Mouse (Mus musculus) myocyte (in vitro differentiated cells): ENCODE results near the gene Defb23. TPM values are rescaled to one million over a fixed set of nuclear protein-coding genes. Genes with fewer than 3 reads are reported as not detected.

ENCODE experiments used
- H3K27me3 ChIP-seq: one replicate; pipeline ENCODE4 v1.6.1; 2011; ENCODE audit not compliant: control insufficient read depth, insufficient read depth, insufficient read length
- H3K36me3 ChIP-seq: one replicate; pipeline ENCODE4 v1.6.1; 2011; ENCODE audit not compliant: control insufficient read depth, insufficient read depth
- H3K4me2 ChIP-seq: one replicate; pipeline ENCODE4 v1.6.1; 2011; ENCODE audit warnings: low read depth, control low read depth
- H3K4me3 ChIP-seq: one replicate; pipeline ENCODE4 v1.5.1; 2011; ENCODE audit warnings: mild to moderate bottlenecking, control low read depth, moderate library complexity
- H3K79me2 ChIP-seq: one replicate; pipeline ENCODE4 v1.6.1; 2011; ENCODE audit not compliant: control insufficient read depth, insufficient read depth
- H3ac ChIP-seq: one replicate; pipeline ENCODE4 v1.6.1; 2011; ENCODE audit not compliant: control insufficient read depth, insufficient read length
- CEBPB ChIP-seq: IDR thresholded peaks from 2 replicates; pipeline ENCODE4 v1.6.1; 2011; ENCODE audit warnings: mild to moderate bottlenecking, moderate library complexity; ENCODE audit not compliant: poor library complexity, insufficient read depth, severe bottlenecking
- E2F4 ChIP-seq: IDR thresholded peaks from one replicate; pipeline ENCODE4 v1.6.1; 2011; ENCODE audit warnings: mild to moderate bottlenecking, control low read depth, moderate library complexity; ENCODE audit not compliant: insufficient read depth
- MAX ChIP-seq: IDR thresholded peaks from one replicate; pipeline ENCODE4 v1.6.1; 2011; ENCODE audit warnings: low read depth, mild to moderate bottlenecking, control low read depth
- MYOD1 ChIP-seq, 3 experiments: IDR thresholded peaks; one replicate each; pipeline ENCODE4 v1.6.1; 2011; ENCODE audit warnings: control low read depth in 2 of 3, low read depth in 2 of 3, mild to moderate bottlenecking in 2 of 3, moderate library complexity in 1 of 3; ENCODE audit not compliant: insufficient read length in 2 of 3, control insufficient read depth in 1 of 3
- MYOG ChIP-seq, 3 experiments: IDR thresholded peaks; one replicate each; pipeline ENCODE4 v1.6.1; 2011; ENCODE audit warnings: control low read depth in 2 of 3, low read depth in 2 of 3, mild to moderate bottlenecking in 2 of 3; ENCODE audit not compliant: insufficient read length in 2 of 3, control insufficient read depth in 1 of 3, insufficient read depth in 1 of 3
- POLR2A ChIP-seq: IDR thresholded peaks from one replicate; pipeline ENCODE4 v1.6.1; 2011; ENCODE audit warnings: low read depth, mild to moderate bottlenecking, control low read depth, moderate library complexity; ENCODE audit not compliant: insufficient read length
- POLR2AphosphoS2 ChIP-seq: IDR thresholded peaks from one replicate; pipeline ENCODE4 v1.6.1; 2011; ENCODE audit warnings: low read depth, control low read depth; ENCODE audit not compliant: insufficient read length
- REST ChIP-seq: IDR thresholded peaks from one replicate; pipeline ENCODE4 v1.6.1; 2011; ENCODE audit warnings: mild to moderate bottlenecking, control low read depth, moderate library complexity; ENCODE audit not compliant: insufficient read depth, insufficient read length
- SRF ChIP-seq: IDR thresholded peaks from one replicate; pipeline ENCODE4 v1.6.1; 2011; ENCODE audit warnings: low read depth; ENCODE audit not compliant: control insufficient read depth, insufficient read length
- TCF12 ChIP-seq: IDR thresholded peaks from one replicate; pipeline ENCODE4 v1.6.1; 2011; ENCODE audit warnings: mild to moderate bottlenecking, control low read depth; ENCODE audit not compliant: poor library complexity, insufficient read depth, severe bottlenecking
- TCF3 ChIP-seq: IDR thresholded peaks from one replicate; pipeline ENCODE4 v1.6.1; 2011; ENCODE audit warnings: low read depth, control low read depth; ENCODE audit not compliant: insufficient read length
- USF1 ChIP-seq: IDR thresholded peaks from one replicate; pipeline ENCODE4 v1.6.1; 2011; ENCODE audit warnings: low read depth, mild to moderate bottlenecking, control low read depth, moderate library complexity
- polyA plus RNA-seq: library from polyadenylated mRNA; unstranded; fragments of >200 nt; fragmentation: generic; extraction: Trizol; gene quantifications from one replicate; pipeline ENCODE4 v1.2.1, GENCODE M21; 2012; ENCODE audit warnings: missing spikeins

Gene Defb23
- not detected for polyA plus RNA-seq

GRCm38 (mm10) chr2:152464570-152465150, at the start of gene Defb23:
Defb23 (minus strand) TSS chr2:152464620.
- Histone ChIP-seq H3K27me3 (peaks cover 5% of the 10 kb centered on the region), H3K4me2 (no peak within 1 kb of the TSS), H3K4me3 (no peak within 1 kb of the TSS), H3K36me3 (no peaks in the 10 kb centered on the region), H3ac (no peak within 1 kb of the TSS), H3K79me2 (no peaks in the 10 kb centered on the region)
- no peak for TF ChIP-seq POLR2A

- no peaks in the 10 kb centered on the region for H3K79me2 ChIP-seq
- no peak within 1 kb of the TSS for H3K4me2 ChIP-seq
- H3K4me3 ChIP-seq: no peak within 1 kb of the TSS
- TF ChIP-seq MAX (no peak), POLR2A (no peak), TCF3 (no peak), CEBPB (no peak)
- no peak within 1 kb of the TSS for H3ac ChIP-seq
- no peaks in the 10 kb centered on the region for H3K36me3 ChIP-seq
- H3K27me3 ChIP-seq: no peaks in the 10 kb centered on the region
Observed at GRCm38 (mm10) chr2:152511592-152511991, 47.2 kb upstream of the Defb23 start, which contains the start of gene Defb26. Defb26 (minus strand) TSS chr2:152511692.

- H3K4me2 ChIP-seq: no peak overlapping the region
- H3K4me3 ChIP-seq: no peak overlapping the region
- TF ChIP-seq TCF3: no peak
- TF ChIP-seq REST: no peak
- no peak for TF ChIP-seq MYOG (IDR thresholded peaks at IDR 0.05; ENCODE audit: control insufficient read depth in 1 of 3, insufficient read depth in 1 of 3, insufficient read length in 2 of 3, low read depth in 2 of 3)
- TF ChIP-seq E2F4: no peak
- no peak for TF ChIP-seq USF1
- TF ChIP-seq TCF12: no peak
- H3K36me3 ChIP-seq: no peaks in the 10 kb centered on the region
- H3K79me2 ChIP-seq: no peaks in the 10 kb centered on the region
- H3K27me3 ChIP-seq: no peaks in the 10 kb centered on the region
- H3ac ChIP-seq: no peak overlapping the region
Observed at GRCm38 (mm10) chr2:152503950-152504349, 39.5 kb upstream of the Defb23 start.

- Histone ChIP-seq H3K4me3 (no peak overlapping the region), H3K4me2 (no peak overlapping the region), H3ac (no peak overlapping the region), H3K79me2 (no peaks in the 10 kb centered on the region), H3K36me3 (no peaks in the 10 kb centered on the region), H3K27me3 (no peaks in the 10 kb centered on the region)
- no peak for TF ChIP-seq REST
- no peak for TF ChIP-seq POLR2AphosphoS2
- no peak for TF ChIP-seq TCF3
- TF ChIP-seq MYOD1 (IDR thresholded peaks at IDR 0.05; ENCODE audit: control insufficient read depth in 1 of 3, insufficient read length in 2 of 3, low read depth in 2 of 3): no peak
- TF ChIP-seq SRF: no peak
- TF ChIP-seq TCF12: no peak
- no peak for TF ChIP-seq POLR2A
- TF ChIP-seq MAX: no peak
- TF ChIP-seq USF1: no peak
- TF ChIP-seq MYOG (IDR thresholded peaks at IDR 0.05; ENCODE audit: control insufficient read depth in 1 of 3, insufficient read depth in 1 of 3, insufficient read length in 2 of 3, low read depth in 2 of 3): no peak
- no peak for TF ChIP-seq CEBPB
- TF ChIP-seq E2F4: no peak
Observed at GRCm38 (mm10) chr2:152500863-152501229, 36.4 kb upstream of the Defb23 start.

DNA sequence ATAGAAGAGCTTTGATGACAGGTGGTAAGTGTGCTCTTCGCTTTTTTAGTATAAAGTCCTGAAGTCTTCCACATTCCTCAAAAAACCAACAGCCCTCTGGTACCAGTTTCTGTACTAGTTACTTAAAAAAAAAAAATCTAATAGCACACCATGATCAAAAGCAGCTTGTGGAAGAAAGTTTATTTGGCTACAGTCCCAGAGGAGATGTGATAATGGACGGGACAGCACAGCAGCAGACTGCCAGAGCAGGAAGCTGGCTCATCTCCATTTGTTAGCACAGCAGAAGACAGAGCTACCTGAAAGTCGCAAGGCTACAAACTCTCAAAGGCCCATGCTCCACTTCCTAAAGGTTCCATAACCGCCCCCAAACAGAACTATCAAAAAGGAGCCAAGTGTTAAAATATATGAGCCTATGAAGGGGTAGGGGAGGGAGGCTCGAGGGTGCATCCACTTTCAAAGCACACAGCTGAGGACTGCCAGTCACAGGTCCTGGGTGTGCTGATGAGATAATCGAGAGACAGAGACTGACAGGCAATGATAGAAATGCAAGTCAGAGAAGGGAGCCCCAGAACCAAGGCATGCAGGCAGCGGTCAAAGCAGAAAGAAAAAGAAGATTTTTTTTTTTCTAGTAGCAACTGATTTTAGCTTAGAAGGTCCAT, 35.9 kb upstream of the Defb23 start:
- Histone ChIP-seq H3K4me2 (no peak overlapping the region), H3ac (no peak overlapping the region), H3K27me3 (no peaks in the 10 kb centered on the region), H3K79me2 (no peaks in the 10 kb centered on the region), H3K4me3 (no peak overlapping the region), H3K36me3 (no peaks in the 10 kb centered on the region)
- TF ChIP-seq MAX: no peak
- TF ChIP-seq CEBPB: no peak
- no peak for TF ChIP-seq MYOG (IDR thresholded peaks at IDR 0.05; ENCODE audit: control insufficient read depth in 1 of 3, insufficient read depth in 1 of 3, insufficient read length in 2 of 3, low read depth in 2 of 3)
- no peak for TF ChIP-seq TCF3
- no peak for TF ChIP-seq TCF12
- TF ChIP-seq E2F4: no peak
- no peak for TF ChIP-seq USF1
- no peak for TF ChIP-seq MYOD1 (IDR thresholded peaks at IDR 0.05; ENCODE audit: control insufficient read depth in 1 of 3, insufficient read length in 2 of 3, low read depth in 2 of 3)
- TF ChIP-seq POLR2AphosphoS2: no peak
- no peak for TF ChIP-seq REST
- no peak for TF ChIP-seq POLR2A
- TF ChIP-seq SRF: no peak
